Mouse (Mus musculus) thymus, adult 2 months (tissue): ENCODE data around the gene Mael.

Experiments
- CTCF ChIP-seq: fragments of 200-500 bp; IDR thresholded peaks from 2 replicates; pipeline ENCODE4 v1.5.1; 2012; ENCODE audit warnings: mild to moderate bottlenecking, control low read depth, low read length, moderate library complexity, borderline replicate concordance; ENCODE audit not compliant: control insufficient read depth, poor library complexity, insufficient read depth; ENCODE audit errors: extremely low read depth
- POLR2A ChIP-seq: fragments of 200-500 bp; IDR thresholded peaks from 2 replicates; pipeline ENCODE4 v1.6.1; 2012; ENCODE audit warnings: mild to moderate bottlenecking, low read length, control low read depth, moderate library complexity; ENCODE audit not compliant: control insufficient read depth, poor library complexity, insufficient read depth; ENCODE audit errors: extremely low read depth

- no peak for TF ChIP-seq POLR2A
- no peak for TF ChIP-seq CTCF
These were observed 64.9 kb downstream of the Mael start for GRCm38 (mm10) chr1:166173621-166174020.
